Mouse (Mus musculus): ENCODE measurements around the gene Kndc1. TPM values are rescaled to one million over a fixed set of nuclear protein-coding genes. Genes with fewer than 3 reads are reported as not detected.

The Kndc1 gene
- polyA plus RNA-seq (2012; rRNA removed) = 0.02 TPM in 1 of 2 replicates, not detected in the other

DNA sequence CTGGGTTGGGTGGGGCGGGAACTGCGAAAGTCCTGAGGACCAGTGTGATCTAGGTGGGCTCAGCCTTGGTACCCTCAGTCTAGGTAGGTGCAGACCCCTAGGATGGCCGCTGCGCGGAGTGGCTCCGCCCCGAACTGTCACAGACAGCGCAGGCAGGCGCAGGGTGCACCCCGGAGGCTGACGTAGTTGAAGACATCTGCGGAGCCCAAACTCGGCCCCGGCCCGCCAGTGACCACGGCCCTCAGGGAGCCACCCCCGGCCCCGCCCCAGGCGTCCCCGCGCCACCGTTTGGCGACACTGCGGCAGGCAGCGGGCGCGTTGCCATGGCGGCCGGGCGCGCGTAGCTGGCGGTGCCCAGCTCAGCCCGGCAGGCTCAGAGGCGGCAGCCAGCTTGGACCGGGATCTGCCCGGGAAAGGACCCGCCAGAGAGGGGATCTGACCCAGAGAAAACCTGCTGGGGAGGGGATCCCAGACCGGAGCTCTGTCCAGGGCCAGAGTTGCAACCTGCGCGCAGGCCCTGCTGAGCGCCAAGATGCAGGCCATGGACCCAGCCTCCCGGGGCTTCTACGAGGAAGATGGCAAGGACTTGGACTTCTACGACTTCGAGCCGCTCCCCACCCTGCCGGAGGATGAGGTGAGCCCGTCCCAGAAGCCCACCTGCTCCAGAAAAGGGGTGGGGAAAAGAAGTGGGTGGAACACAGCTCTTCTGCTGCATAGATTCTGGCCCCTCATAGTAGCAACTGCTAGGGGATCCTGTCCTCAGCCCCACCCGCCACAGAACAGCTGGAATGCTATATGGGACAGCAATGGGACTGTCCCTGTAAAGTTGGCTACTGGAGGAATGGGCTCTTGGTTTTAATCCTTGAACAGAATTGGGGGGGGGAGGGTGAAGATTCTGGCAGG, at the start of gene Kndc1:
TSS of gene Kndc1 (plus strand) at position 42 of the 903 bp plus-strand sequence.
- no peaks in the 10 kb centered on the region for H3K36me3 ChIP-seq (ENCODE audit: control insufficient read depth, insufficient read depth, low read length)
- no peaks in the 10 kb centered on the region for H3K4me1 ChIP-seq (ENCODE audit: control insufficient read depth, insufficient read depth, low read length)
- DNase-seq = no peak
- H3K27me3 ChIP-seq (replicated peaks; ENCODE audit: control insufficient read depth, insufficient read depth, low read length) = no peaks in the 10 kb centered on the region
- TF ChIP-seq POLR2A (IDR thresholded peaks at IDR 0.05; ENCODE audit: low read depth, low read length) (no peak), CTCF (conservative IDR thresholded peaks at IDR 0.05; ENCODE audit: insufficient read depth, insufficient read length, low read depth, low read length) (no peak)
- no peak within 1 kb of the TSS for H3K27ac ChIP-seq (ENCODE audit: insufficient read depth, low read depth, low read length)
- H3K4me3 ChIP-seq (ENCODE audit: insufficient read depth, low read depth, low read length) = no peak within 1 kb of the TSS
- 1% methylated on average over 50 of the region's 50 CpGs for WGBS

DNA sequence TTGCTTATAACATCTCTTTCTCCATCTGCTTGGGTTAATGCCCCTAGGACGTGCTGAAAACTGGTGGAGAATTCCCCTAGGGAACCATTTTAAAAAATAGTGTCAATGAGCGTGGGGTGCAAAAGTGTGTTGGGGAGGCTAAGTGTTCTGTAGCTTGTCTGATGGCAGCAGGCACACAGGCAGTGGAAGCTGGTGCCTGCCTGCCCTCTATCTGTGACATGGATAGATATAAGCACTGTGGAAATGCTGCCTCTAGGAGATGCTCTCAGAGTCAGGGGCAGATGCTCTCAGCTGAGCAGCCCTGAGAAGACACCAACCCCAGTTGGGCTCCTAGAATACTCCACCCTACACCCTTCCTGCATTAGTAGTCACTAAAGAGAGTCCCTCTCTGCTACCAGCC, 49.4 kb upstream of the Kndc1 start:
- H3K4me1 ChIP-seq (ENCODE audit: control insufficient read depth, insufficient read depth, low read length) = no peaks in the 10 kb centered on the region
- H3K27ac ChIP-seq (ENCODE audit: insufficient read depth, low read depth, low read length) = no peak overlapping the region
- no peak overlapping the region for H3K4me3 ChIP-seq (ENCODE audit: insufficient read depth, low read depth, low read length)
- DNase-seq = no peak
- TF ChIP-seq CTCF (conservative IDR thresholded peaks at IDR 0.05; ENCODE audit: insufficient read depth, insufficient read length, low read depth, low read length) (no peak), POLR2A (IDR thresholded peaks at IDR 0.05; ENCODE audit: low read depth, low read length) (no peak)
- WGBS = 89% methylated on average over 2 of the region's 2 CpGs
- H3K27me3 ChIP-seq (replicated peaks; ENCODE audit: control insufficient read depth, insufficient read depth, low read length) = no peaks in the 10 kb centered on the region
- no peaks in the 10 kb centered on the region for H3K36me3 ChIP-seq (ENCODE audit: control insufficient read depth, insufficient read depth, low read length)

DNA sequence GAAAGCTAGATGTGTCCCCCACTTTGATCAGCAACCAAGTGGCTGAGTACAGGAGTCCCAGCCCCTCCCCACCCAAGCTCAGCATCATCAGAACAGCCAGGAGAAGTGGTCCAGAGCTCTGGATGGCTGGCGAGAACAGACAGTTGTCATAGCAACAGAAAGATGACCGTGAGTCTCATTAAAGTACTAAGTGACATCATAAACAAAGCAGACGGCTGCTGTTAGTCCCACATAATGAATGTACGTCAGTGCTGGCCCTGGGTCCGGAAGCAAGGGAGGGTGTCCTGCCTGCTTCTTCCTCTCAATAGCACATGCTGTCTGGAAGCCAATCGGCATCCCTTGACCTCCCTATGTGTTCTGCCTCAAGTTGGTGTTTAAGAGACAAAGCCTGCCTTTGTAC, 44.3 kb upstream of the Kndc1 start:
- Histone ChIP-seq H3K4me3 (ENCODE audit: insufficient read depth, low read depth, low read length) (no peak overlapping the region), H3K4me1 (ENCODE audit: control insufficient read depth, insufficient read depth, low read length) (no peaks in the 10 kb centered on the region), H3K36me3 (ENCODE audit: control insufficient read depth, insufficient read depth, low read length) (no peaks in the 10 kb centered on the region), H3K27me3 (replicated peaks; ENCODE audit: control insufficient read depth, insufficient read depth, low read length) (no peaks in the 10 kb centered on the region), H3K27ac (ENCODE audit: insufficient read depth, low read depth, low read length) (no peak overlapping the region)
- WGBS = 25% methylated on average over 6 of the region's 6 CpGs
- DNase-seq = no peak
- no peak for TF ChIP-seq CTCF (conservative IDR thresholded peaks at IDR 0.05; ENCODE audit: insufficient read depth, insufficient read length, low read depth, low read length)
- TF ChIP-seq POLR2A (IDR thresholded peaks at IDR 0.05; ENCODE audit: low read depth, low read length) = no peak

DNA sequence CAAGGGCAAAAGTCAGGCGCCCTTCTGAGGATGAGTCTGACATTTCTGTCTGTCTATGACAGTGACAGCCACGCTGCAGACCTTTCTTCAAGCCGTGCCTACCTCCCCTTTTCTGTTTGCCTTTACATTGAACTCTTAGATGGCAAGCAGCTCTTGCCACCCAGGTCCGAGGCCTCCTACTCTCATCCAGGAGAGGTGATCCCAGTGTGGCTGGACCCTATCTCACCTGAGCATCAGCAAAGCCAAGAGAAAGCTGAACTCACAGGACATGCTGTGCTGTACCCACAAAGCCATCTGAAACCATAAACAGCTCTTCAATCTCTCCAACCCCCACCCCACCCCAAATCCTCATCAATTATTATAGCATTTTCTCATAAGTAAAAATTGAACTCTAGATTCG, 43.8 kb upstream of the Kndc1 start:
- Histone ChIP-seq H3K4me1 (ENCODE audit: control insufficient read depth, insufficient read depth, low read length) (no peaks in the 10 kb centered on the region), H3K27me3 (replicated peaks; ENCODE audit: control insufficient read depth, insufficient read depth, low read length) (no peaks in the 10 kb centered on the region), H3K36me3 (ENCODE audit: control insufficient read depth, insufficient read depth, low read length) (no peaks in the 10 kb centered on the region), H3K4me3 (ENCODE audit: insufficient read depth, low read depth, low read length) (no peak overlapping the region), H3K27ac (ENCODE audit: insufficient read depth, low read depth, low read length) (no peak overlapping the region)
- no peak for DNase-seq
- TF ChIP-seq POLR2A (IDR thresholded peaks at IDR 0.05; ENCODE audit: low read depth, low read length) (no peak), CTCF (conservative IDR thresholded peaks at IDR 0.05; ENCODE audit: insufficient read depth, insufficient read length, low read depth, low read length) (no peak)
- 71% methylated on average over 5 of the region's 5 CpGs for WGBS

DNA sequence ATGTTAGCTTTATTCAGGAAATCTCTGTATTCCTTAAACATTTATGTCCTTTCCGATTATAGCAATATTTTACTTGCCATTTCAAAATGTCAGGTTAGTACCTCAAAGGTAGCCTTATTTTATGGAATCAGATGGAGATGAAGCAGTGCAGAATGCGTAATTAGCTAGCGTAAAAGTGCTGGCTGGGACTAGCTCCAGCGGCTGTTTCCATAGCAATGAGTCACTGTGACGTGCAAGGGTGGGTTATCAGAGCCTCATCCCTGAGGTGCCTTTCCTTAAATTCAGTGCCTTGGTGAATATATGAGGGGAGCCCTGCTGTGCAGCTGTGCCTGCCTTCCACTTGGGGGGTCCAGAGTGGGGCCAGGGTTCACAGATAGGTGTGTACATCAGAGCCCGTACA, 43.4 kb upstream of the Kndc1 start:
- 58% methylated on average over 6 of the region's 6 CpGs for WGBS

DNA sequence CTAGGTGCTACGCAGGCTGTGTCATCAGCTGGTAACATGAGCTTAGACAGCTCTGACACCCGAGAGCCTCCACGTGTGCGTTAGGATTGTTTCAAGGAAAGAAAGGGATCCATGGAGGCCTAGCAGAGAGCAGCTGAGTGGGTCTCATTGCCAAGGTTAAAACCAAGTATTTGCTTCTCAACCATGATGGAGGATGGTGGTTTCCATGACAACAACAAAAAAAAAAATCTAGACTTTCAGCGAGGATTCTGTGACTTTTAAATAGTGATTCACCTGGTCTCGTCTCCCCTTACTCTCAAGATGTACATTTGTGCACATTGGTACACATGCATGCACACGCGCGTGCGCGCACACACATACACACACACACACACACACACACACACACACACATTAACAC, 39.2 kb upstream of the Kndc1 start:
- DNase-seq = no peak
- Histone ChIP-seq H3K27me3 (replicated peaks; ENCODE audit: control insufficient read depth, insufficient read depth, low read length) (no peaks in the 10 kb centered on the region), H3K4me1 (ENCODE audit: control insufficient read depth, insufficient read depth, low read length) (no peaks in the 10 kb centered on the region), H3K4me3 (ENCODE audit: insufficient read depth, low read depth, low read length) (no peak overlapping the region), H3K36me3 (ENCODE audit: control insufficient read depth, insufficient read depth, low read length) (no peaks in the 10 kb centered on the region), H3K27ac (ENCODE audit: insufficient read depth, low read depth, low read length) (no peak overlapping the region)
- 66% methylated on average over 11 of the region's 11 CpGs for WGBS
- TF ChIP-seq POLR2A (IDR thresholded peaks at IDR 0.05; ENCODE audit: low read depth, low read length) (no peak), CTCF (conservative IDR thresholded peaks at IDR 0.05; ENCODE audit: insufficient read depth, insufficient read length, low read depth, low read length) (no peak)

More for the DNA sequence above, 43.4 kb upstream of the Kndc1 start:
- H3K36me3 ChIP-seq (ENCODE audit: control insufficient read depth, insufficient read depth, low read length) = no peaks in the 10 kb centered on the region
- no peaks in the 10 kb centered on the region for H3K4me1 ChIP-seq (ENCODE audit: control insufficient read depth, insufficient read depth, low read length)
- no peak overlapping the region for H3K27ac ChIP-seq (ENCODE audit: insufficient read depth, low read depth, low read length)
- H3K4me3 ChIP-seq (ENCODE audit: insufficient read depth, low read depth, low read length) = no peak overlapping the region
- DNase-seq = no peak
- no peaks in the 10 kb centered on the region for H3K27me3 ChIP-seq (replicated peaks; ENCODE audit: control insufficient read depth, insufficient read depth, low read length)
- TF ChIP-seq POLR2A (IDR thresholded peaks at IDR 0.05; ENCODE audit: low read depth, low read length) (no peak), CTCF (conservative IDR thresholded peaks at IDR 0.05; ENCODE audit: insufficient read depth, insufficient read length, low read depth, low read length) (no peak)

DNA sequence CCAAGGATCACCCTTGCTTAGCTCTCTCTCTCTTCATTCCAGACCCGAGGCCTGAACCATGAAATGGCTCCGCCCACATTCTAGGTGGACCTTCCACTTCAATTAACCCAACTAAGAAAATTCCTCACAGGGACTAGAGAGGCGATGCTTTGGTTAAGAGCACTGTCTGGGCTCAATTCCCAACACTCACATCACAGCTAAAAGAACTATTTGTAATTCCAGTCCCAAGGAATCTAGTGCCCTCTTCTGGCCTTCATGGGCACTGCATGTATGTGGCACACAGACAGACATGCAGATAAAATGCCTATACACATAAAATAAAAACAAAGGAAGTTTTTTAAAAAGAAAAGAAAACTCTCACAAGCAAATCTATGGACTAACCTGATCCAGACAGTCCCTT, 33.1 kb upstream of the Kndc1 start:
- no peaks in the 10 kb centered on the region for H3K36me3 ChIP-seq (ENCODE audit: control insufficient read depth, insufficient read depth, low read length)
- H3K27me3 ChIP-seq (replicated peaks; ENCODE audit: control insufficient read depth, insufficient read depth, low read length) = no peaks in the 10 kb centered on the region
- H3K4me1 ChIP-seq (ENCODE audit: control insufficient read depth, insufficient read depth, low read length) = no peaks in the 10 kb centered on the region
- DNase-seq = peak; percentile 64
- H3K4me3 ChIP-seq (ENCODE audit: insufficient read depth, low read depth, low read length) = no peak overlapping the region
- no peak for TF ChIP-seq POLR2A (IDR thresholded peaks at IDR 0.05; ENCODE audit: low read depth, low read length)
- TF ChIP-seq CTCF (conservative IDR thresholded peaks at IDR 0.05; ENCODE audit: insufficient read depth, insufficient read length, low read depth, low read length) = peak; percentile 62
- no peak overlapping the region for H3K27ac ChIP-seq (ENCODE audit: insufficient read depth, low read depth, low read length)
- WGBS = 21% methylated on average over 3 of the region's 3 CpGs
